Mouse (Mus musculus) heart, postnatal 10 days (tissue): ENCODE results near the gene Parg. TPM values are rescaled to one million over a fixed set of nuclear protein-coding genes. Genes with fewer than 3 reads are reported as not detected.
"Not testable (repeated sequence)": the region's sequence is repeated elsewhere in the genome, so short reads cannot be mapped to it uniquely, and the experiment has no call there.

Experiments used
- DNase-seq, 2 experiments: peaks; one replicate each; pipeline ENCODE4 v3.0.0; 2021
- intact Hi-C: fragments of 180-260 bp; cut with DNase I; formaldehyde crosslinking; loops from one replicate; pipeline ENCODE4 v1.15.1; 2025
- total RNA-seq, 2 experiments: library from RNA; stranded (reverse); gene quantifications; 2 replicates each; pipeline ENCODE4 v1.2.3; 2021

Gene Parg
- total RNA-seq, 2 experiments from 2014 or later = 24.3 to 29.6 TPM

DNA sequence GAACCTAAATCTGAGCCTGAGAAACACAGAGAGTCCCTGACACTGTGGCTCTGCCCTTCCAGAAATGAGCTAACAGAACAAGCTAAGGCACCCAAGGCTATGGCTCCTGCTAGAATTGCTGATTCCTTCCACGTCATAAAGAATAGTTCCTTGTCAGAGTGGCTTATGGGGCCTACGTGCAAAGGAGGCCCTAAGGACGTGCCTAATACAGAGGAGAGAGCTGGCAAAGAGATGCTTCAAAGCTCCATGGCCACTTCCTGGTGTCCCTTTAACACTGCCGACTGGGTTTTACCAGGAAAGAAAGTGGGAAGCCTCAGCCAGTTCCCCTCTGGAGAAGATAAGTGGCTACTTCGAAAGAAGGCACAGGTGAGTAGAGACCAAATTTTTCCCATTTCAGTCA lies 25.2 kb upstream of the Parg start:
- intact Hi-C loops, DNase-seq: not testable (repeated sequence)

GRCm38 (mm10) chr14:32179393-32180195 lies 22.2 kb upstream of the Parg start:
- DNase-seq = no peak
- intact Hi-C loops = loop anchor here (10.0 kb wide), 1 partner anchor 385 kb away; no protein-coding TSS in a partner anchor

DNA sequence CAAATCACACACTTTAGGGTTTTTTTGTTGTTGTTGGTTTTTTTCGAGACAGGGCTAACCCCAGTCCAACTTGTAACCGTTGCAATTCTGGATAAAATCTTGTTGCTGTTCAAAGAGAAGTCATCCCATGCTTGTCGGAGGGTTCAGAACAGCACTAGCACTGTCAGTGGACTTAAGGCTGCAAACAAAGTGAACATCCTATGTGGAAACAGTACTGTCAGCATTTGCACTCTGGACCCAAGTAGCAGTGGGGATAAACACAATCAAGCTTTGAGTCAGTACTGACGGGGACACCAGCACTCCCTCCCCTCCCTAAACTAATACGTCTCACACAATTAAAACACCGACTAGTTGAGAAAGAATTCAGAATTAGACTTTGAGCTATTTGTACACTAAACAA lies 20.9 kb upstream of the Parg start:
- intact Hi-C loops = loop anchor here (10.0 kb wide), 1 partner anchor 386 kb away; no protein-coding TSS in a partner anchor
- no peak for DNase-seq

DNA sequence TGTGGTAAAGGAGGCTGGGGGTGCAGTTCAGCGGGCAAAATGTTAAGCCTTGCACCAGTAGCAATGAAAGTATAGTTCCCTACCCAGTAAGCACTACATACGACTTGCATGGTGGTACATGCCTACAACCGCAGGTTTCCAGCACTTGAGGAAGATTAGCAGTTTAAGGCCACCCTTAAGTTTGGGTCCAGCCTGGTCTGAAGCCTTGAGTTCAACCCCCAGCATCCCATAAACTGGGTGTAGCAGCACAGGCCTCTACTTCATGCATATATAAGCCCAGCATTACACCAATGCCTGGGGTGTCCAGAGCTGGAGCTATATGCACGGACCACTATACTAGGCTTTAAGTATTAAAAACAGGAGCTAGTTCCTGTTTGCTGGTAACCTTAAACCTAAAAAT lies 17.9 kb upstream of the Parg start:
- no peak for DNase-seq
- intact Hi-C loops = loop anchor here (10.0 kb wide), 1 partner anchor 389 kb away; no protein-coding TSS in a partner anchor

DNA sequence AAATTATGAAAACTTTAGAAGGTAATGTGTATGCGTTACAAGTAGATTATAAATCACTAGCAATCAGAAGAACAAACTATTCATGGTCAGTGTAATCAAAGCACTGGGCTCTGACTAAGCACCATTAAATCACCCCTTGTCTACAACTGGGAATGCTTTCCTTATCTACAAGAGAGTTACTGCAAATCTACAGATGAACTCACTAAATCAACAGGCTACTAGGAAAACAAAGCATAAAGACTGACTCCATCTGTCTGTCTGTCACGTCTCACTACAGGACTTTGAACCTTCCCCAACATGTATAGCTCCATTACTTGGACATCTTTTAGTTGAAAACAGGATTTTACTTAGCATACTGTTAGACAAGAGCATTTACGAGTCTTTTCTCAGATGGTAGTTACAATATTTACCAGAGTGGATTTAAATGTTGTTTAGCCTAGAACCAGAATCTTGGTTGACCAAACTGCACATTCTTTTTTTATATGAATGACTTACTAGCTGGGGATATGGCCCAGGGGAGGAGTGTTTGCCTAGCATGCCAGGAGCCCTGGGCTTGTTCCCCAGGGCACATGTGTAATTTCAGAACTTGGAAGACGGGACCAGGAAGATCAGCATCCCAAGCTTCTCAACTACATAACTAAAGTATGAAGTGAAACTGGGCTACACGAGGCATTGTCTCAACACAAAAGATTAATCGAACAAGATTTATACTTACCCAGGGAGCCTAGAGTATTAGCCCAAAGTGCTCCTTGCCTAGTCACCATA lies 10.9 kb upstream of the Parg start:
- DNase-seq = no peak
- intact Hi-C loops = no loop called here

DNA sequence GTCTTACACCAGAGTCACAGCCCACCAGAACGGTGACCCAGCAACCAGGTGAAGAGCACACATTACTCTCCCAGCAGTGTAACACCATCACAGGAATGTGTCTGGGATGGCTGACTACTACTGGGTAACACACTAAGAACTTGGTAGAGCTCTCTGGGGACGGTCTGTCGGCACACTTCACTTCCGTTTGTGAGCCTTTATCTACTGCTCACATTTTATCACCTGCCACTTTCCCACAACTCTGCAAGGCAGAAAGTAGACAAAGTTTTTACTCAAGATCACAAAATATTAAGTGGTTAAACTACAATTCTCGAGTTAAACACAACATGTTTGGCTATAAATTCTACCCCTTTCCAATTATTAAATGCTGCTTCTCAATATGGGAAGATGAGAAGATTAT lies 9.8 kb upstream of the Parg start:
- no peak for DNase-seq
- intact Hi-C loops = loop anchor here (2.0 kb wide), 1 partner anchor 69 kb away; no protein-coding TSS in a partner anchor

GRCm38 (mm10) chr14:32192437-32192836 lies 9.3 kb upstream of the Parg start:
- DNase-seq = peak; percentile 72 to 80
- intact Hi-C loops = loop anchor here (2.0 kb wide), 1 partner anchor 70 kb away; no protein-coding TSS in a partner anchor

GRCm38 (mm10) chr14:32193557-32193956 lies 8.2 kb upstream of the Parg start:
- DNase-seq = not testable (repeated sequence)
- intact Hi-C loops = loop anchor here (2.0 kb wide), 1 partner anchor 71 kb away; no protein-coding TSS in a partner anchor

- no peak for DNase-seq
- intact Hi-C loops = no loop called here
Observed at GRCm38 (mm10) chr14:32201354-32201753, 395 bp upstream of the Parg start.

- DNase-seq = peak; percentile 6 to 28
- intact Hi-C loops = no loop called here
Observed at GRCm38 (mm10) chr14:32226601-32227000, 24.9 kb downstream of the Parg start.

DNA sequence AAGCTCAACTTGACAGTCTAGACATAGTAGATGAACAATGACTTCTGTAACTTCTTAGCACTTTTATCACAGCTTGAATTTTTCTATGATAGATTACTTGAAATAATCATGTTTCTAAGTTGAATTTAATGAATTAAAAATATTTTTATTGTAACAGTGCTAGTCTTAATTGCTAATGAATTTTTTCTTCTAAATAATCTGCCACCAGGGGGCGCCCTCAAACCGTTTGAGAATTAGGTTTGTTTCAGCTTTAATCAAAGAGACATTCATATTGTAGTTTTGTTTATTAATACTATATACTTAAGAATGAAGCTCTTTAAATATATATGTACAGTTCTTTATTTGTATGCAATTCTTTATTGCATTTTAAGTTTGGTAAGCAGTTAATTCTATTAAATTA lies 27.2 kb downstream of the Parg start:
- intact Hi-C loops = loop anchor here (1.0 to 2.0 kb wide), 2 partner anchors 244 to 253 kb away; no protein-coding TSS in a partner anchor
- DNase-seq = peak; percentile 44 to 74

DNA sequence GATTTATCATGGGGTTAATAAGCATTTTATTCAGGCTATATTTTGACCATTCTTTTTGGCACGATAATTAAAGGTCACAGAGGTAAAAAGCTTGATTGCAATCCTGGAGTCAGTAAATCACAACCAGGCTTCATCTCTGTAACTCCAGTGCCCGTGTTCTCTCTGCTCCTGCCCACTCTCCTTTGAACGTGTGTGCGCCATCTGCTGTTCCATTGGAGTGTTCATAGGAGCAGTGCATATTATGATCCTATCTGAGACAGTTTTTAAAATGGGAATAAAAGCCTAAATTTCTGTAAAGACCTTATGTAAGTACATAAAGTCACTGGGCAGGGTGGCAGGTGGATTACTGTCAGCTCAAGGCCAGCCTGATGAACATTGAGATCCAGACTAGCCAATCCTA lies 40.7 kb downstream of the Parg start:
- DNase-seq = no peak
- intact Hi-C loops = no loop called here

- intact Hi-C loops = no loop called here
- DNase-seq = no peak
Observed at GRCm38 (mm10) chr14:32246019-32246418, 44.3 kb downstream of the Parg start.

GRCm38 (mm10) chr14:32249616-32250015 lies 47.9 kb downstream of the Parg start:
- intact Hi-C loops = no loop called here
- DNase-seq = no peak

GRCm38 (mm10) chr14:32260830-32261229 lies 59.1 kb downstream of the Parg start:
- no peak for DNase-seq
- intact Hi-C loops = no loop called here

GRCm38 (mm10) chr14:32261741-32262140 lies 60.0 kb downstream of the Parg start:
- no peak for DNase-seq
- intact Hi-C loops = no loop called here

DNA sequence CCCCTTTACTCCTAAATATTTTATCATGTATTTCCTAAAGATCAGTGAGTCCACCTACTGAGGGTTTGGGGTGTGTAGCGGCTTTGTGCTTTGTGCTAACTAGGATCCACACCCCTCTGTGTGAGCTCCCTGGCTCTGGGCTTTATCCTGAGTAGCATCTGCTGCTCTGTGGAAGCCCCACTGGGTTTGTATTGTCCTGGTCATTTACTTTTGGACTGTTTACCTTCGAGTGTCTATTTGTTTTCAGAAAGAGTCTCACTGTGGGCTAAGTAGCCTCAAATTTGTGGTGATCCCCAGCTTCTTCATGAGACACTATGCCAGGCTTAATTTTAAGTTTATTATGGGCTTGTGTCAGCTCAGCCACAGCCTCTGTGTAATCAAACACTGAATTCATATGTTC lies 67.2 kb downstream of the Parg start:
- no peak for DNase-seq
- intact Hi-C loops = no loop called here

DNA sequence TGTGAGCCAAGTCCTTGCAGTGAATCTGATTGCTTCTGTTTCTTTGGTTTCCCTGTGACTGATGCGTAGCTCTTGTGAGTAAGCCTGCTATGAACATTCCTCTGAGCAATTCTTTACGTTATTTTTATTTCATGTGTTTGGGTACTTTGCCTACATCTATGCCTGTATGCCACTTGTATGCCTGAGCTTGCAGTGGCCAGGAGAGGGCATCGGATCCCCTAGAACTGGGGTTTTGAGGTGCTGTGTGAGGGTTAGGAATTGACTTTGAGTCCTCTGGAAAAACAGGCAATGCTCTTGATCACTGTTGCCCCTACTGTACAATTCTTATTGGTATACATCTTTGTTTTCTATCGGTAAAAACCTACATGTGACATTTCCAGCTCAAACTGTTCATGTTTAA lies 67.8 kb downstream of the Parg start:
- intact Hi-C loops = no loop called here
- DNase-seq = no peak

- intact Hi-C loops = no loop called here
- DNase-seq = no peak
Observed at GRCm38 (mm10) chr14:32301622-32302021, 99.9 kb downstream of the Parg start.

- DNase-seq = no peak
Observed at GRCm38 (mm10) chr14:32302423-32302822, 100.7 kb downstream of the Parg start.

GRCm38 (mm10) chr14:32304921-32305320 lies 103.2 kb downstream of the Parg start:
- DNase-seq = no peak
- intact Hi-C loops = no loop called here

More at GRCm38 (mm10) chr14:32302423-32302822, 100.7 kb downstream of the Parg start:
- intact Hi-C loops = no loop called here
